Mouse (Mus musculus) cerebellum, adult 2 months (tissue): ENCODE results near the gene Tlcd2. TPM values are rescaled to one million over a fixed set of nuclear protein-coding genes. Genes with fewer than 3 reads are reported as not detected.
A peak's percentile ranks its signal among the peaks of the same experiment; 100 is the strongest.

Experiments used
- DNase-seq, 2 experiments: peaks; one replicate each; pipeline ENCODE4 v3.0.0; 2021
- H3K27ac ChIP-seq: fragments of 200-500 bp; 2 replicates; pipeline ENCODE4 v1.5.1; 2012; ENCODE audit warnings: low read length, control low read depth, inconsistent platforms; ENCODE audit not compliant: insufficient read depth
- H3K27me3 ChIP-seq: fragments of 200-500 bp; 2 replicates; pipeline ENCODE4 v1.6.1; 2012; ENCODE audit warnings: inconsistent platforms, mild to moderate bottlenecking, low read length, moderate library complexity; ENCODE audit not compliant: control insufficient read depth, insufficient read depth
- H3K4me1 ChIP-seq: fragments of 200-500 bp; 2 replicates; pipeline ENCODE4 v1.6.1; 2011; ENCODE audit warnings: low read length; ENCODE audit not compliant: control insufficient read depth, insufficient read depth
- H3K4me3 ChIP-seq: fragments of 200-500 bp; replicated peaks from 2 replicates; pipeline ENCODE3; 2011; ENCODE audit warnings: mild to moderate bottlenecking, low read depth, low read length, control low read depth; ENCODE audit not compliant: insufficient read depth
- CTCF ChIP-seq: fragments of 200-500 bp; IDR thresholded peaks from 2 replicates; pipeline ENCODE4 v1.5.1; 2011; ENCODE audit warnings: low read depth, mild to moderate bottlenecking, control low read depth, low read length, moderate library complexity, borderline replicate concordance; ENCODE audit not compliant: insufficient read depth
- POLR2A ChIP-seq: fragments of 200-500 bp; IDR thresholded peaks from 2 replicates; pipeline ENCODE4 v1.6.1; 2011; ENCODE audit warnings: low read length, control low read depth, borderline replicate concordance; ENCODE audit not compliant: insufficient read depth
- WGBS: fragments of 180-500 bp; shearing (Covaris S2); methylation state at CpG from one replicate; pipeline ENCODE4 v1.1.7; 2018; 5-methylcytosine and 5-hydroxymethylcytosine counted together
- polyA plus RNA-seq: library from polyadenylated mRNA; depleted of rRNA; stranded (reverse); fragments of >200 nt; gene quantifications from 2 replicates; pipeline ENCODE4 v1.2.3, GENCODE M21; 2012; rRNA removed

Tlcd2 gene
- 0.56 and 0.70 TPM in 2 replicates for polyA plus RNA-seq

GRCm38 (mm10) chr11:75460844-75461742, at the start of gene Tlcd2:
TSS of gene Tlcd2 (plus strand) at chr11:75461715.
- under 1% methylated on average over 46 of the region's 46 CpGs for whole genome bisulfite sequencing

GRCm38 (mm10) chr11:75415096-75415495, 46.4 kb upstream of the Tlcd2 start:
- Histone ChIP-seq H3K27ac (no peak overlapping the region), H3K4me1 (no peaks in the 10 kb centered on the region), H3K4me3 (no peak overlapping the region), H3K27me3 (no peaks in the 10 kb centered on the region)
- WGBS: 27% methylated on average over 7 of the region's 7 CpGs
- TF ChIP-seq CTCF: no peak
- TF ChIP-seq POLR2A: no peak
- DNase-seq: no peak

More at GRCm38 (mm10) chr11:75460844-75461742, at the start of gene Tlcd2:
- H3K4me3 ChIP-seq: peak within 1 kb of the TSS; percentile 81
- peak within 1 kb of the TSS; percentile 49 for H3K27ac ChIP-seq
- H3K4me1 ChIP-seq: peaks cover 10% of the 10 kb centered on the region
- TF ChIP-seq CTCF: no peak
- peak; percentile 92 for TF ChIP-seq POLR2A
- no peaks in the 10 kb centered on the region for H3K27me3 ChIP-seq
- DNase-seq: peak; percentile 99 to 100

GRCm38 (mm10) chr11:75415994-75416393, 45.5 kb upstream of the Tlcd2 start:
- H3K27me3 ChIP-seq: no peaks in the 10 kb centered on the region
- no peak for TF ChIP-seq CTCF
- TF ChIP-seq POLR2A: no peak
- no peak for DNase-seq
- H3K4me3 ChIP-seq: no peak overlapping the region
- H3K27ac ChIP-seq: no peak overlapping the region
- 57% methylated on average over 13 of the region's 13 CpGs for WGBS
- H3K4me1 ChIP-seq: no peaks in the 10 kb centered on the region

- DNase-seq: no peak
- Histone ChIP-seq H3K27me3 (no peaks in the 10 kb centered on the region), H3K4me3 (no peak overlapping the region), H3K4me1 (no peaks in the 10 kb centered on the region), H3K27ac (no peak overlapping the region)
- WGBS: 73% methylated on average over 7 of the region's 7 CpGs
- TF ChIP-seq POLR2A (no peak), CTCF (no peak)
These were observed 41.5 kb upstream of the Tlcd2 start for GRCm38 (mm10) chr11:75420037-75420436.

- WGBS: 66% methylated on average over 5 of the region's 5 CpGs
- H3K27ac ChIP-seq: no peak overlapping the region
- TF ChIP-seq POLR2A: no peak
- no peak for TF ChIP-seq CTCF
- no peaks in the 10 kb centered on the region for H3K4me1 ChIP-seq
- no peaks in the 10 kb centered on the region for H3K27me3 ChIP-seq
- DNase-seq: no peak
- no peak overlapping the region for H3K4me3 ChIP-seq
These were observed 40.6 kb upstream of the Tlcd2 start for GRCm38 (mm10) chr11:75420810-75421374.

GRCm38 (mm10) chr11:75421375-75422012, 40.0 kb upstream of the Tlcd2 start:
- Histone ChIP-seq H3K27ac (no peak overlapping the region), H3K27me3 (no peaks in the 10 kb centered on the region), H3K4me3 (no peak overlapping the region), H3K4me1 (no peaks in the 10 kb centered on the region)
- TF ChIP-seq POLR2A (no peak), CTCF (no peak)
- no peak for DNase-seq
- WGBS: 45% methylated on average over 6 of the region's 6 CpGs

GRCm38 (mm10) chr11:75422013-75422792, 39.3 kb upstream of the Tlcd2 start, which contains the start of gene Serpinf1:
TSS of gene Serpinf1 (minus strand) at chr11:75422701.
- 69% methylated on average over 10 of the region's 10 CpGs for WGBS
- DNase-seq: no peak
- no peak within 1 kb of the TSS for H3K27ac ChIP-seq
- H3K27me3 ChIP-seq: no peaks in the 10 kb centered on the region
- no peak within 1 kb of the TSS for H3K4me3 ChIP-seq
- no peak for TF ChIP-seq CTCF
- TF ChIP-seq POLR2A: no peak
- no peaks in the 10 kb centered on the region for H3K4me1 ChIP-seq
